Mouse (Mus musculus): ENCODE results near the gene Fam205a3.
"Not testable (repeated sequence)": the region's sequence is repeated elsewhere in the genome, so short reads cannot be mapped to it uniquely, and the experiment has no call there.

Fam205a3 gene

GRCm38 (mm10) chr4:42318034-42318433 is at the start of gene Fam205a3:
Fam205a3 (plus strand) TSS chr4:42318334.
- not testable (repeated sequence) for DNase-seq (ENCODE audit: low spot score)

- not testable (repeated sequence) for DNase-seq (ENCODE audit: low spot score)
Measured at GRCm38 (mm10) chr4:42293967-42294366, 24.2 kb upstream of the Fam205a3 start, which contains the start of gene Gm21953. Gm21953 (plus strand) TSS chr4:42294267.

All from ovary, postnatal 10 days (tissue).